Mouse (Mus musculus): Measurements from ENCODE around the gene Unc5b. TPM values are rescaled to one million over a fixed set of nuclear protein-coding genes. Genes with fewer than 3 reads are reported as not detected.

Unc5b gene
- polyA plus RNA-seq, 1 experiment = 1.1 TPM

GRCm38 (mm10) chr10:60825955-60826354 is 5.4 kb downstream of the Unc5b start:
- Histone ChIP-seq H3K4me3 (replicated peaks; ENCODE audit: control insufficient read depth, low read depth, low read length) (no peak overlapping the region), H3K4me1 (ENCODE audit: control insufficient read depth, insufficient read depth, low read length) (no peaks in the 10 kb centered on the region), H3K27ac (ENCODE audit: control insufficient read depth, insufficient read depth, low read depth, low read length, poor library complexity) (no peak overlapping the region)
- TF ChIP-seq CTCF (IDR thresholded peaks at IDR 0.05; ENCODE audit: control insufficient read depth, insufficient read depth, low read length) (no peak), POLR2A (IDR thresholded peaks at IDR 0.05; ENCODE audit: borderline replicate concordance, control insufficient read depth, low read depth, low read length) (no peak)
- 78% methylated on average over 6 of the region's 6 CpGs for WGBS

- no peak overlapping the region for H3K27ac ChIP-seq (ENCODE audit: control insufficient read depth, insufficient read depth, low read depth, low read length, poor library complexity)
- H3K4me1 ChIP-seq (ENCODE audit: control insufficient read depth, insufficient read depth, low read length) = no peaks in the 10 kb centered on the region
- no peak overlapping the region for H3K4me3 ChIP-seq (replicated peaks; ENCODE audit: control insufficient read depth, low read depth, low read length)
- TF ChIP-seq CTCF (IDR thresholded peaks at IDR 0.05; ENCODE audit: control insufficient read depth, insufficient read depth, low read length) (no peak), POLR2A (IDR thresholded peaks at IDR 0.05; ENCODE audit: borderline replicate concordance, control insufficient read depth, low read depth, low read length) (no peak)
- WGBS = 33% methylated on average over 8 of the region's 8 CpGs
These were observed 7.6 kb downstream of the Unc5b start for GRCm38 (mm10) chr10:60823744-60824143.

- no peak for TF ChIP-seq CTCF (IDR thresholded peaks at IDR 0.05; ENCODE audit: control insufficient read depth, insufficient read depth, low read length)
- 82% methylated on average over 17 of the region's 17 CpGs for WGBS
- H3K4me3 ChIP-seq (replicated peaks; ENCODE audit: control insufficient read depth, low read depth, low read length) = no peak overlapping the region
These were observed 8.5 kb downstream of the Unc5b start for GRCm38 (mm10) chr10:60822641-60823425.

GRCm38 (mm10) chr10:60821736-60822358 is 9.5 kb downstream of the Unc5b start:
- Histone ChIP-seq H3K4me3 (replicated peaks; ENCODE audit: control insufficient read depth, low read depth, low read length) (no peak overlapping the region), H3K27ac (ENCODE audit: control insufficient read depth, insufficient read depth, low read depth, low read length, poor library complexity) (no peak overlapping the region), H3K4me1 (ENCODE audit: control insufficient read depth, insufficient read depth, low read length) (no peaks in the 10 kb centered on the region)
- no peak for TF ChIP-seq CTCF (IDR thresholded peaks at IDR 0.05; ENCODE audit: control insufficient read depth, insufficient read depth, low read length)
- no peak for TF ChIP-seq POLR2A (IDR thresholded peaks at IDR 0.05; ENCODE audit: borderline replicate concordance, control insufficient read depth, low read depth, low read length)
- WGBS = 75% methylated on average over 7 of the region's 7 CpGs

More at GRCm38 (mm10) chr10:60822641-60823425, 8.5 kb downstream of the Unc5b start:
- H3K27ac ChIP-seq (ENCODE audit: control insufficient read depth, insufficient read depth, low read depth, low read length, poor library complexity) = no peak overlapping the region
- H3K4me1 ChIP-seq (ENCODE audit: control insufficient read depth, insufficient read depth, low read length) = no peaks in the 10 kb centered on the region

- H3K27ac ChIP-seq (ENCODE audit: control insufficient read depth, insufficient read depth, low read depth, low read length, poor library complexity) = no peak overlapping the region
- H3K4me1 ChIP-seq (ENCODE audit: control insufficient read depth, insufficient read depth, low read length) = peaks cover 2% of the 10 kb centered on the region
- TF ChIP-seq POLR2A (IDR thresholded peaks at IDR 0.05; ENCODE audit: borderline replicate concordance, control insufficient read depth, low read depth, low read length) (no peak), CTCF (IDR thresholded peaks at IDR 0.05; ENCODE audit: control insufficient read depth, insufficient read depth, low read length) (no peak)
- H3K4me3 ChIP-seq (replicated peaks; ENCODE audit: control insufficient read depth, low read depth, low read length) = no peak overlapping the region
These were observed 10.1 kb downstream of the Unc5b start for GRCm38 (mm10) chr10:60821311-60821710.

GRCm38 (mm10) chr10:60820552-60820951 is 10.8 kb downstream of the Unc5b start:
- no peak for TF ChIP-seq POLR2A (IDR thresholded peaks at IDR 0.05; ENCODE audit: borderline replicate concordance, control insufficient read depth, low read depth, low read length)
- TF ChIP-seq CTCF (IDR thresholded peaks at IDR 0.05; ENCODE audit: control insufficient read depth, insufficient read depth, low read length) = no peak
- Histone ChIP-seq H3K27ac (ENCODE audit: control insufficient read depth, insufficient read depth, low read depth, low read length, poor library complexity) (no peak overlapping the region), H3K4me1 (ENCODE audit: control insufficient read depth, insufficient read depth, low read length) (peaks cover 2% of the 10 kb centered on the region), H3K4me3 (replicated peaks; ENCODE audit: control insufficient read depth, low read depth, low read length) (no peak overlapping the region)
- WGBS = 85% methylated on average over 11 of the region's 11 CpGs

GRCm38 (mm10) chr10:60819654-60820192 is 11.7 kb downstream of the Unc5b start:
- 89% methylated on average over 12 of the region's 12 CpGs for WGBS
- Histone ChIP-seq H3K4me1 (ENCODE audit: control insufficient read depth, insufficient read depth, low read length) (peaks cover 2% of the 10 kb centered on the region), H3K27ac (ENCODE audit: control insufficient read depth, insufficient read depth, low read depth, low read length, poor library complexity) (no peak overlapping the region), H3K4me3 (replicated peaks; ENCODE audit: control insufficient read depth, low read depth, low read length) (no peak overlapping the region)
- TF ChIP-seq POLR2A (IDR thresholded peaks at IDR 0.05; ENCODE audit: borderline replicate concordance, control insufficient read depth, low read depth, low read length) = no peak

- peaks cover 2% of the 10 kb centered on the region for H3K4me1 ChIP-seq (ENCODE audit: control insufficient read depth, insufficient read depth, low read length)
- WGBS = 82% methylated on average over 5 of the region's 5 CpGs
- TF ChIP-seq CTCF (IDR thresholded peaks at IDR 0.05; ENCODE audit: control insufficient read depth, insufficient read depth, low read length) (no peak), POLR2A (IDR thresholded peaks at IDR 0.05; ENCODE audit: borderline replicate concordance, control insufficient read depth, low read depth, low read length) (no peak)
- no peak overlapping the region for H3K27ac ChIP-seq (ENCODE audit: control insufficient read depth, insufficient read depth, low read depth, low read length, poor library complexity)
- no peak overlapping the region for H3K4me3 ChIP-seq (replicated peaks; ENCODE audit: control insufficient read depth, low read depth, low read length)
These were observed 12.2 kb downstream of the Unc5b start for GRCm38 (mm10) chr10:60819179-60819578.
